Mouse (Mus musculus) C2C12 (cell line): Measurements from ENCODE around the gene Snx27.

ENCODE experiments used
- CTCF ChIP-seq: IDR thresholded peaks from one replicate; pipeline ENCODE4 v1.5.1; 2011; ENCODE audit not compliant: control insufficient read depth, insufficient read depth, insufficient read length
- USF1 ChIP-seq: IDR thresholded peaks from one replicate; pipeline ENCODE4 v1.6.1; 2011; ENCODE audit warnings: low read depth, mild to moderate bottlenecking, control low read depth, moderate library complexity

DNA sequence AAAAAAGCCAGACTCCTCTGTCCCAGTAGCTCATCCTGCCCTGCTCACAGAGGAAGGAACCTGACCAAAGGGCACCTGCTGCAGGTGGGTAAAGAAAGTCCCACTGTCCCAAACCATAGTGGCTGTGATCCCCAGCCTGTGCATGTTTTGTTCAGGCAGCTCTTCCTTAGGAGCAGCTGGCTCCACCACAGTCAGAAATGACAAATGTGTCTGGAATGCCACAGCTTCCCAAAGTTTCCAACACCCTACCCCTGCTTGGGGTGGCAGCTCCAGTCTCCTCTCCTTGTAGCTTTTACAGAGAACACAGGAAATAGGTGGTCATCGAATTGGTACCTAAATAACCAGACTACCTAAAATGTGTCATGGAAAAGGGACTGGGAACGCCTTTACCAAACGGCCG lies 41.8 kb upstream of the Snx27 start:
- TF ChIP-seq CTCF (no peak), USF1 (no peak)
